Mouse (Mus musculus) liver, postnatal 0 days (tissue): Measurements from ENCODE around the gene Ankrd55. TPM values are rescaled to one million over a fixed set of nuclear protein-coding genes. Genes with fewer than 3 reads are reported as not detected.

Experiments
- ATAC-seq: fragments of 200-750 bp; cut with Nextera tagmentation; 2 replicates; pipeline ENCODE4 v1.8.0; 2017; ENCODE audit warnings: mild to moderate bottlenecking, moderate library complexity
- DNase-seq: peaks from one replicate; pipeline ENCODE4 v3.0.0-alpha.2; 2016
- H3K27ac ChIP-seq: fragments of 300-500 bp; sonication (generic); 2 replicates; pipeline ENCODE4 v1.5.1; 2014; ENCODE audit warnings: antibody characterized with exemption, moderate library complexity, mild to moderate bottlenecking, low read depth
- H3K27me3 ChIP-seq: fragments of 300-500 bp; sonication (generic); 2 replicates; pipeline ENCODE4 v1.6.1; 2014; ENCODE audit warnings: low read length, control low read depth, mixed read lengths; ENCODE audit not compliant: insufficient read depth
- H3K36me3 ChIP-seq: fragments of 300-500 bp; sonication (generic); replicated peaks from 2 replicates; pipeline ENCODE4 v1.6.1; 2014; ENCODE audit warnings: mild to moderate bottlenecking, control low read depth, low read length, moderate library complexity, mixed read lengths; ENCODE audit not compliant: insufficient read depth
- H3K4me1 ChIP-seq: fragments of 300-500 bp; sonication (generic); 2 replicates; pipeline ENCODE4 v1.6.1; 2014; ENCODE audit warnings: antibody characterized with exemption, mild to moderate bottlenecking, control low read depth; ENCODE audit not compliant: insufficient read depth
- H3K4me2 ChIP-seq: fragments of 300-500 bp; sonication (generic); 2 replicates; pipeline ENCODE4 v1.6.1; 2014; ENCODE audit warnings: low read depth, mild to moderate bottlenecking, low read length, moderate library complexity, mixed read lengths
- H3K4me3 ChIP-seq: fragments of 300-500 bp; sonication (generic); 2 replicates; pipeline ENCODE4 v1.5.1; 2014; ENCODE audit warnings: low read depth, low read length
- H3K9ac ChIP-seq: fragments of 300-500 bp; sonication (generic); replicated peaks from 2 replicates; pipeline ENCODE4 v1.6.1; 2014; ENCODE audit warnings: mild to moderate bottlenecking, moderate library complexity
- H3K9me3 ChIP-seq: fragments of 300-500 bp; sonication (generic); 2 replicates; pipeline ENCODE4 v1.6.1; 2016; ENCODE audit warnings: mild to moderate bottlenecking, control low read depth, low read length, mixed read lengths
- CTCF ChIP-seq: sonication (generic); IDR thresholded peaks from 2 replicates; pipeline ENCODE4 v1.5.1; 2016; ENCODE audit warnings: antibody characterized with exemption, low read depth
- EP300 ChIP-seq: IDR thresholded peaks from 2 replicates; pipeline ENCODE4 v1.6.1; 2016; ENCODE audit warnings: antibody characterized with exemption, low read depth, mild to moderate bottlenecking
- WGBS: fragments of 180-500 bp; shearing (Covaris S2); extraction: QIAGEN DNeasy Blood & Tissue Kit; methylation state at CpG from one replicate; pipeline ENCODE4 v1.1.7; 2014; ENCODE audit not compliant: insufficient replicate concordance; 5-methylcytosine and 5-hydroxymethylcytosine counted together
- polyA plus RNA-seq: library from polyadenylated mRNA; unstranded; fragments of >200 nt; fragmentation: Nextera tagmentation; extraction: Ambion mirVana; gene quantifications from 2 replicates; pipeline ENCODE4 v1.2.1, GENCODE M21; 2015

Ankrd55 gene
- polyA plus RNA-seq, 1 experiment from 2014 or later: 1.3 TPM

DNA sequence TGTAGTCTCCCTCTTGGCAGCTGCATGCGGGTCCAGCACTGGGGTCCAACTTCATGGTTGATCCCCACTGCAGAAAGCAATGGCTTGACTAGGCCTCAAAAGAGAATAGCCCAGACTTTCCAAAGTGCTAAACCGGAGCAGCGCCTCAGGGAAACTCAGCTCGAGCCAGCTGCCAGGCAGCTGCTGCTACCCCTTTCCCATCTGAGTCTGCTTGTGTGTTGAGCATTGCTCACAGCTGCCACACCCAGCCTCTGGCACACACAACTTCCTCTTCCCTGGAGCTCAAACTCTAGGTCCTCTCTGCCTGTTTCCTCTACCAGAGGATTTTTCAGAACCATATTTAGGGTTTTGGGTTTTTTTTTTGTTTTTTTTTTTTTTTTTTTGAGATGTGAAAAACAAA lies 77.5 kb downstream of the Ankrd55 start:
- DNase-seq (no peak), ATAC-seq (no peak)
- Histone ChIP-seq H3K4me2 (no peak overlapping the region), H3K4me3 (no peak overlapping the region), H3K36me3 (no peaks in the 10 kb centered on the region), H3K9ac (no peak overlapping the region), H3K27me3 (no peaks in the 10 kb centered on the region), H3K27ac (no peak overlapping the region), H3K4me1 (no peaks in the 10 kb centered on the region), H3K9me3 (no peaks in the 10 kb centered on the region)
- WGBS: 54% methylated on average over 4 of the region's 4 CpGs
- no peak for TF ChIP-seq EP300
- TF ChIP-seq CTCF: no peak

DNA sequence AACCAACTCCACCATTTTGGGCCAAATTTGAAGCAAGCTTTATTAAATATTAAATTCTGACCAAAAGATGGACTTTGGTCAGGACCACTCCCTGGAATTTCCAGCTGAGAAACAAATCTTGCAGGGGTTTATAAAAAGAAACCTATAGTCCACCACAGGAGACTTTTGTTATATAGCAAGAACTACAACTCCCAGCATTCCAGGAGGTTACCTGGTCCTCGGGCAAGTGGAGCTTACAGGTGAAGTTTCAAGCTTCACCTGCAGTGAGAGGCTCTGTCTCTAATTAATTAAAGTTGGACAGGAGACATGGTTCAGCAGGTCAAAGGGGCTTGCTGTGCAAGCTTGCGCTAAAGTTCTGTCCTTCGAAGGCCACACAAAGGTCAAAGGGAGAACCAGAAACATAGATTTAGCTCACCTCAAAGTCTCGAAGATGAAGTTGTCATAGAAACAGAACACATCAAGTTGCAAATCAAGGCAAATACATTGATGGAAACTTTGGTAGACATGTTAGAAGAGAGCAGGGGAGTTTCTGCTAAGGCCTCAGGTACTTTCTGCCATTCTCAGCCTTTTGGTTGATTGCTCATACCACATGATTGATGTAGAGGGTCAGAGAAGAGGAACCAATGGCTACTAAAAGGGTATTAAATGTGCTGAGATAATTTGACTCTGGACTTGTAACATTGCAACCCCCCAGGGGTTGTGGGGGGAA lies 78.2 kb downstream of the Ankrd55 start:
- H3K4me1 ChIP-seq: no peaks in the 10 kb centered on the region
- DNase-seq (no peak), ATAC-seq (no peak)
- H3K4me2 ChIP-seq: no peak overlapping the region
- 83% methylated on average over 4 of the region's 4 CpGs for WGBS
- no peaks in the 10 kb centered on the region for H3K36me3 ChIP-seq
- TF ChIP-seq EP300 (no peak), CTCF (no peak)
- H3K27ac ChIP-seq: no peak overlapping the region
- no peaks in the 10 kb centered on the region for H3K27me3 ChIP-seq
- H3K4me3 ChIP-seq: no peak overlapping the region
- no peaks in the 10 kb centered on the region for H3K9me3 ChIP-seq
- H3K9ac ChIP-seq: no peak overlapping the region

DNA sequence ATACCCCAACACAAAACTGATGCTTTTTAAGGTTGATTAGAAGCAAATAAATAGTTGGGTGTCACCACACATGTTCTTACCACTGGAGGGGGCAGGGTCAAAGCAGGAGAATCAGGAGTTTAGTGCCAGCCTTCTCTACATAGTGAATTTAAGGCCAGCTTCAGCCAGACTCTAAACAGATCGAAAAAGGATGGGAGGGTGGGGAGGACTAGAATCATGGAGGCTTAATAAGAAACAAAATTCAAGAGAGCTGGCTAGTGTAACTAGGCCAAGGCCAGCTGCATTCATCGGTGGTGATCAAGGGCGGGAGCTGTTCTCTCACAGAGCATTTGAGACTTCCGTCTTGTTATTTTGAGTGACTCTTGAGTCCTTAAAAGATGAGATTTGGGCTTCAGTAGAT lies 83.5 kb downstream of the Ankrd55 start:
- 89% methylated on average over 4 of the region's 4 CpGs for WGBS
- Histone ChIP-seq H3K27me3 (no peaks in the 10 kb centered on the region), H3K9me3 (no peaks in the 10 kb centered on the region), H3K27ac (no peak overlapping the region), H3K4me3 (no peak overlapping the region), H3K9ac (no peak overlapping the region), H3K36me3 (no peaks in the 10 kb centered on the region), H3K4me1 (0 out of 2 replicates have a peak, but pooled peaks cover 3% of the 10 kb centered on the region), H3K4me2 (no peak overlapping the region)
- TF ChIP-seq CTCF (no peak), EP300 (no peak)
- DNase-seq (no peak), ATAC-seq (no peak)

DNA sequence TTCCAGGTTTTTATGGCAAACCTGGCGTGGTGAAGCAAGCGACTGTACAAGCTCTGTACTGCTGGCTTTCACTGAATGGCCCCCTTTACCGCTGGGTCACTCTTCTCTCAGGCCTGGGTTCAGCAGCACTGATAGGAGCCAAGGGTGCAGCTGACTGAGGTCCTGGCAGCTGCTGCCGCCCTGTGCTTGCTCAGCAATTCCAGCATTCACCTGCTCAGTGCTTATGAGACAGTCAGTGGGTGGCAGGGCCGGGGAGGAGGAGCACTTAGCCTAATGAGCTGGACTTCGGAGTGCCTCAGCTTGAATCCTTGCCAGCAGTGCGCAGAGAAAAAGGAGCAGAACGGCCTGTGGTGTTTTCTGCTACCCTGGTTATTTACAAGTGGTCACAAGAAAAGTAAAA lies 87.5 kb downstream of the Ankrd55 start:
- WGBS: 60% methylated on average over 8 of the region's 8 CpGs
- Histone ChIP-seq H3K4me1 (0 out of 2 replicates have a peak, but pooled peaks cover 3% of the 10 kb centered on the region), H3K4me3 (no peak overlapping the region), H3K27me3 (no peaks in the 10 kb centered on the region), H3K36me3 (no peaks in the 10 kb centered on the region), H3K9me3 (no peaks in the 10 kb centered on the region), H3K9ac (no peak overlapping the region), H3K27ac (no peak overlapping the region), H3K4me2 (no peak overlapping the region)
- peak; percentile 56 for ATAC-seq
- DNase-seq: peak; percentile 46
- TF ChIP-seq CTCF: no peak
- TF ChIP-seq EP300: no peak

DNA sequence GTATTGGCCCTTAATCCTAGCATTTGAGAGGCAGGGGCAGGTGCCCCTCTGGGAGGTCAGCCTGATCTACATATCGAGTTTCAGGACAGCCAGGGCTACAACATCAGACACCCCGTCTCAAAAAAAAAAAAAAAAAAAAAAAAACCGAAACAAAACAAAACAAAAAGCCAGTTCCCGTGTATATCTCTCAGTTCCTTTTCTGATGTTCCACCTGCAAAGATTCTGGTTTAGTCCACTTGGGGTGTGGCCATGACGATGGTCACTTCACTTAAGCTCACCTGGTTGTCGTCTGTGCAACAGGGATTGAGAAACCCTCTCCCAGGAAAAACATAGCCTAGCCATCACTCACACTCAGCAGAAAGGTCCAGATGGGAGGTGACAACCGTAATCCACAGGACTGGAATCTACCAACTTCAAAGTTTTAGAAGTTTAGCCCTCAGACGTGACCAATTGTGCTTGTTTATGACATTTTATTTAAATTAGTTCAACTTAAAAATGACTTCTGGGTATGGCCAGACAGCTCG lies 90.6 kb downstream of the Ankrd55 start:
- Histone ChIP-seq H3K9ac (no peak overlapping the region), H3K4me3 (no peak overlapping the region), H3K27me3 (no peaks in the 10 kb centered on the region), H3K36me3 (no peaks in the 10 kb centered on the region), H3K4me2 (no peak overlapping the region), H3K27ac (no peak overlapping the region), H3K4me1 (0 out of 2 replicates have a peak, but pooled peaks cover 3% of the 10 kb centered on the region), H3K9me3 (no peaks in the 10 kb centered on the region)
- no peak for DNase-seq
- no peak for ATAC-seq
- WGBS: 69% methylated on average over 9 of the region's 9 CpGs
- TF ChIP-seq CTCF (no peak), EP300 (no peak)

DNA sequence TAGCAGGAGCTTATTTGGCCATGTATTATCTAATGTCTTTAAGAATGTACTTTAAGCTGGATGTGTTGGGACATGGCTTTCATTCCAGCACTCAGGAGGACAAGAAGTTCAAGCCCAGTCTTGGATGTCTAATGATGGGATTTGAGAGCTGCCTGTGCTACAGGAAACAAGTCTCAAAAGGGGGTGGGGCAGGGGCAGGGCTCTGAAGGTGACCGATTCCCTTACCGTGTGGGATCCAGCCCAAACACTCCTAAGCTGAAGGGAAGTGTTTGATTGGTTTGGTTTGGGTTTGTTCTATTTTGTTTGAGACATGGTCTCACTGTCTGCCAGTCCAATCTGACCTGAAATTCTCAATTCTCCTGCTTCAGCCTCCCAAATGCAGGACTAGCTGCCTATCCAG lies 93.2 kb downstream of the Ankrd55 start:
- TF ChIP-seq EP300 (no peak), CTCF (no peak)
- no peak for ATAC-seq
- WGBS: 72% methylated on average over 2 of the region's 2 CpGs

More for the DNA sequence above, 93.2 kb downstream of the Ankrd55 start:
- Histone ChIP-seq H3K27ac (no peak overlapping the region), H3K9ac (no peak overlapping the region), H3K4me3 (no peak overlapping the region), H3K9me3 (no peaks in the 10 kb centered on the region), H3K4me1 (no peaks in the 10 kb centered on the region), H3K36me3 (no peaks in the 10 kb centered on the region), H3K27me3 (no peaks in the 10 kb centered on the region), H3K4me2 (no peak overlapping the region)
- no peak for DNase-seq
